Mouse (Mus musculus): ENCODE results near the gene Gm11938. TPM values are rescaled to one million over a fixed set of nuclear protein-coding genes. Genes with fewer than 3 reads are reported as not detected.

Gene Gm11938
- not detected in 2 replicates for polyA plus RNA-seq (2021; fragmentation: Nextera tagmentation)
- long read RNA-seq, experiment 1: 0 reads
- long read RNA-seq, experiment 2: 0 reads

GRCm38 (mm10) chr11:99603208-99603607 is at the start of gene Gm11938:
Gm11938 (minus strand) TSS chr11:99603308.

GRCm38 (mm10) chr11:99650136-99650535 is 47.0 kb upstream of the Gm11938 start, which contains the start of gene Gm11555:
Gm11555 (minus strand) TSS chr11:99650236.

GRCm38 (mm10) chr11:99643635-99644139 is 40.6 kb upstream of the Gm11938 start, which contains the start of gene Krtap4-7:
Krtap4-7 (minus strand) TSS chr11:99644089.

GRCm38 (mm10) chr11:99634653-99635134 is 31.6 kb upstream of the Gm11938 start, which contains the start of gene Krtap4-2:
Krtap4-2 (minus strand) TSS chr11:99635084.

GRCm38 (mm10) chr11:99628138-99628537 is 25.0 kb upstream of the Gm11938 start, which contains the start of gene Krtap4-1:
Krtap4-1 (minus strand) TSS chr11:99628238.

GRCm38 (mm10) chr11:99620335-99620734 is 17.2 kb upstream of the Gm11938 start, which contains the start of gene Gm11562:
Gm11562 (minus strand) TSS chr11:99620435.

GRCm38 (mm10) chr11:99614796-99615363 is 11.8 kb upstream of the Gm11938 start, which contains the start of gene Krtap2-4:
Krtap2-4 (minus strand) TSS chr11:99614846.

GRCm38 (mm10) chr11:99610089-99610488 is 7.0 kb upstream of the Gm11938 start, which contains the start of gene Gm11937:
Gm11937 (minus strand) TSS chr11:99610189.

GRCm38 (mm10) chr11:99597742-99598141 is 5.4 kb downstream of the Gm11938 start, which contains the start of gene Krtap9-3:
Krtap9-3 (minus strand) TSS chr11:99598105.

GRCm38 (mm10) chr11:99590981-99591380 is 12.1 kb downstream of the Gm11938 start, which contains the start of gene Krtap1-3:
Krtap1-3 (minus strand) TSS chr11:99591339.

GRCm38 (mm10) chr11:99583245-99583704 is 19.8 kb downstream of the Gm11938 start, which contains the start of gene Krtap1-4:
Krtap1-4 (minus strand) TSS chr11:99583654.

GRCm38 (mm10) chr11:99580636-99581035 is 22.5 kb downstream of the Gm11938 start, which contains the start of gene Krtap1-5:
Krtap1-5 (minus strand) TSS chr11:99581016.

GRCm38 (mm10) chr11:99566530-99566929 is 36.6 kb downstream of the Gm11938 start, which contains the start of gene Krtap3-1:
Krtap3-1 (minus strand) TSS chr11:99566630.

GRCm38 (mm10) chr11:99559366-99559765 is 43.7 kb downstream of the Gm11938 start, which contains the start of gene Gm11939:
Gm11939 (minus strand) TSS chr11:99559466.

GRCm38 (mm10) chr11:99556753-99557152 is 46.4 kb downstream of the Gm11938 start, which contains the start of gene Krtap3-2:
Krtap3-2 (minus strand) TSS chr11:99556853.

Other genes with a start within 250 kb of the Gm11938 start
- 0.13 and 0.16 TPM in 2 replicates for gene Krt28, start 228.4 kb downstream of the Gm11938 start, polyA plus RNA-seq (2021; fragmentation: Nextera tagmentation)
- gene Krt10, start 213.9 kb downstream of the Gm11938 start, polyA plus RNA-seq (2021; fragmentation: Nextera tagmentation): 39.1 and 40.8 TPM in 2 replicates
- 21.1 and 24.0 TPM in 2 replicates for gene Krt12, start 181.0 kb downstream of the Gm11938 start, polyA plus RNA-seq (2021; fragmentation: Nextera tagmentation)
- gene Krt20, start 165.2 kb downstream of the Gm11938 start, polyA plus RNA-seq (2021; fragmentation: Nextera tagmentation): 0.43 TPM in 1 of 2 replicates, not detected in the other
- not detected in 2 replicates for gene Krt23, start 110.2 kb downstream of the Gm11938 start, polyA plus RNA-seq (2021; fragmentation: Nextera tagmentation)
- not detected in 2 replicates for gene Krt39, start 82.0 kb downstream of the Gm11938 start, polyA plus RNA-seq (2021; fragmentation: Nextera tagmentation)
- not detected in 2 replicates for gene Krt40, start 60.1 kb downstream of the Gm11938 start, polyA plus RNA-seq (2021; fragmentation: Nextera tagmentation)
- not detected in 2 replicates for gene Krtap3-3, start 52.4 kb downstream of the Gm11938 start, polyA plus RNA-seq (2021; fragmentation: Nextera tagmentation)
- not detected in 2 replicates for gene Krtap3-2, start 46.5 kb downstream of the Gm11938 start, polyA plus RNA-seq (2021; fragmentation: Nextera tagmentation)
- not detected in 2 replicates for gene Gm11939, start 43.8 kb downstream of the Gm11938 start, polyA plus RNA-seq (2021; fragmentation: Nextera tagmentation)
- gene Krtap3-1, start 36.7 kb downstream of the Gm11938 start, polyA plus RNA-seq (2021; fragmentation: Nextera tagmentation): not detected in 2 replicates
- not detected in 2 replicates for gene Krtap1-5, start 22.3 kb downstream of the Gm11938 start, polyA plus RNA-seq (2021; fragmentation: Nextera tagmentation)
- gene Krtap1-4, start 19.7 kb downstream of the Gm11938 start, polyA plus RNA-seq (2021; fragmentation: Nextera tagmentation): not detected in 2 replicates
- not detected in 2 replicates for gene Krtap1-3, start 12.0 kb downstream of the Gm11938 start, polyA plus RNA-seq (2021; fragmentation: Nextera tagmentation)
- gene Krtap9-3, start 5.2 kb downstream of the Gm11938 start, polyA plus RNA-seq (2021; fragmentation: Nextera tagmentation): not detected in 2 replicates
- not detected in 2 replicates for gene Gm11937, start 6.9 kb upstream of the Gm11938 start, polyA plus RNA-seq (2021; fragmentation: Nextera tagmentation)
- not detected in 2 replicates for gene Krtap2-4, start 11.5 kb upstream of the Gm11938 start, polyA plus RNA-seq (2021; fragmentation: Nextera tagmentation)
- gene Gm11562, start 17.1 kb upstream of the Gm11938 start, polyA plus RNA-seq (2021; fragmentation: Nextera tagmentation): not detected in 2 replicates
- gene Krtap4-1, start 24.9 kb upstream of the Gm11938 start, polyA plus RNA-seq (2021; fragmentation: Nextera tagmentation): not detected in 2 replicates
- not detected in 2 replicates for gene Krtap4-2, start 31.8 kb upstream of the Gm11938 start, polyA plus RNA-seq (2021; fragmentation: Nextera tagmentation)
- gene Krtap4-7, start 40.8 kb upstream of the Gm11938 start, polyA plus RNA-seq (2021; fragmentation: Nextera tagmentation): not detected in 2 replicates
- not detected in 2 replicates for gene Gm11555, start 46.9 kb upstream of the Gm11938 start, polyA plus RNA-seq (2021; fragmentation: Nextera tagmentation)
- not detected in 2 replicates for gene Gm11563, start 55.7 kb upstream of the Gm11938 start, polyA plus RNA-seq (2021; fragmentation: Nextera tagmentation)
- gene Krtap4-6, start 62.7 kb upstream of the Gm11938 start, polyA plus RNA-seq (2021; fragmentation: Nextera tagmentation): not detected in 2 replicates
- not detected in 2 replicates for gene Gm14190, start 87.4 kb upstream of the Gm11938 start, polyA plus RNA-seq (2021; fragmentation: Nextera tagmentation)
- gene Gm14180, start 131.0 kb upstream of the Gm11938 start, polyA plus RNA-seq (2021; fragmentation: Nextera tagmentation): not detected in 2 replicates
- not detected in 2 replicates for gene Gm11595, start 169.6 kb upstream of the Gm11938 start, polyA plus RNA-seq (2021; fragmentation: Nextera tagmentation)
- gene Krtap4-8, start 177.4 kb upstream of the Gm11938 start, polyA plus RNA-seq (2021; fragmentation: Nextera tagmentation): not detected in 2 replicates
- gene Krtap4-9, start 181.9 kb upstream of the Gm11938 start, polyA plus RNA-seq (2021; fragmentation: Nextera tagmentation): not detected in 2 replicates
- not detected in 2 replicates for gene Gm11596, start 190.2 kb upstream of the Gm11938 start, polyA plus RNA-seq (2021; fragmentation: Nextera tagmentation)
- not detected in 2 replicates for gene Gm11569, start 195.6 kb upstream of the Gm11938 start, polyA plus RNA-seq (2021; fragmentation: Nextera tagmentation)
- not detected in 2 replicates for gene Gm11554, start 201.1 kb upstream of the Gm11938 start, polyA plus RNA-seq (2021; fragmentation: Nextera tagmentation)
- gene Krtap4-13, start 206.6 kb upstream of the Gm11938 start, polyA plus RNA-seq (2021; fragmentation: Nextera tagmentation): not detected in 2 replicates
- gene Gm11564, start 212.4 kb upstream of the Gm11938 start, polyA plus RNA-seq (2021; fragmentation: Nextera tagmentation): not detected in 2 replicates
- gene 2300003K06Rik, start 234.8 kb upstream of the Gm11938 start, polyA plus RNA-seq (2021; fragmentation: Nextera tagmentation): not detected in 2 replicates
- not detected in 2 replicates for gene Krtap4-16, start 248.3 kb upstream of the Gm11938 start, polyA plus RNA-seq (2021; fragmentation: Nextera tagmentation)

Measured in left cerebral cortex, adult 6 months (tissue).